Mouse (Mus musculus) kidney, embryonic 14.5 days (tissue): ENCODE measurements at regions not wholly inside any gene's neighbourhood (a gene's known extent, or its start where the extent isn't known, plus 50 kb on each side); places are given as distances from the start of the nearest gene placed in this dataset.
"Not testable (repeated sequence)": the region's sequence is repeated elsewhere in the genome, so short reads cannot be mapped to it uniquely, and the experiment has no call there.

Source experiments
- ATAC-seq: fragments of 200-750 bp; cut with Nextera tagmentation; 2 replicates; pipeline ENCODE4 v1.8.0; 2017; ENCODE audit warnings: moderate number of reproducible peaks, mild to moderate bottlenecking, moderate TSS enrichment, moderate library complexity; ENCODE audit not compliant: low FRiP score, low TSS enrichment
- H3K27ac ChIP-seq: fragments of 300-500 bp; sonication (generic); 2 replicates; pipeline ENCODE4 v1.5.1; 2014; ENCODE audit warnings: low read depth, mild to moderate bottlenecking, low read length, moderate library complexity, mixed read lengths
- H3K27me3 ChIP-seq: fragments of 300-500 bp; sonication (generic); 2 replicates; pipeline ENCODE4 v1.6.1; 2014; ENCODE audit warnings: mild to moderate bottlenecking, low read length; ENCODE audit not compliant: control insufficient read depth, insufficient read depth
- H3K36me3 ChIP-seq: fragments of 300-500 bp; sonication (generic); 2 replicates; pipeline ENCODE4 v1.6.1; 2014; ENCODE audit warnings: low read length, mixed read lengths; ENCODE audit not compliant: control insufficient read depth, insufficient read depth
- H3K4me1 ChIP-seq: fragments of 300-500 bp; sonication (generic); 2 replicates; pipeline ENCODE4 v1.6.1; 2014; ENCODE audit warnings: low read length, mixed read lengths; ENCODE audit not compliant: control insufficient read depth, insufficient read depth
- H3K4me2 ChIP-seq: fragments of 300-500 bp; sonication (generic); replicated peaks from 2 replicates; pipeline ENCODE4 v1.6.1; 2014; ENCODE audit warnings: low read depth, mild to moderate bottlenecking, low read length
- H3K4me3 ChIP-seq: fragments of 300-500 bp; sonication (generic); 2 replicates; pipeline ENCODE4 v1.5.1; 2014; ENCODE audit warnings: mild to moderate bottlenecking, low read length
- H3K9ac ChIP-seq: fragments of 300-500 bp; sonication (generic); 2 replicates; pipeline ENCODE4 v1.6.1; 2014; ENCODE audit warnings: low read depth, mild to moderate bottlenecking, low read length, moderate library complexity
- H3K9me3 ChIP-seq: fragments of 300-500 bp; sonication (generic); 2 replicates; pipeline ENCODE4 v1.6.1; 2016; ENCODE audit warnings: low read length; ENCODE audit not compliant: control insufficient read depth
- WGBS: fragments of 180-500 bp; shearing (Covaris S2); extraction: QIAGEN DNeasy Blood & Tissue Kit; methylation state at CpG from one replicate; pipeline ENCODE4 v1.1.7; 2014; 5-methylcytosine and 5-hydroxymethylcytosine counted together

DNA sequence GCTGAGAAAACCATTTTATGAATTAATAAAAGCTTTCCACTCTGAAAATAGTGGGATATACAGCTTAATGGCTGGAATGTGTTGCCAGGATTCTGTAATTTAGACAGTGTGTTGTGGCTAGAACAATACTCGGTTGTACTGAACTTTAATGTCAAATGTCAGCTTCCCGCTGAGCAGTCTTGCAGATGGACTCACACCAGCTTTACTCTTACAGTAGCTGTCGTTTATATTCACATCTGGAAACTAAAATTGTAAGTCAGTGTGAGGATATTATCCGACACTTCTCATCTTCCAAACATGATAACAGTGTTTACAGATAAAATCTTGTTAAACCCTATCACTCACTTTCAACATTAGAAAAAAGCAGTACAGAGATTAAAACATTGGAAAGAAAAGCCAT, 328.3 kb upstream of the Gje1 start:
- Histone ChIP-seq H3K9ac (no peak overlapping the region), H3K4me1 (no peaks in the 10 kb centered on the region), H3K36me3 (no peaks in the 10 kb centered on the region), H3K4me3 (no peak overlapping the region), H3K27me3 (no peaks in the 10 kb centered on the region), H3K9me3 (no peaks in the 10 kb centered on the region), H3K27ac (no peak overlapping the region), H3K4me2 (no peak overlapping the region)
- no peak for ATAC-seq
- WGBS = 75% methylated on average over 4 of the region's 4 CpGs

DNA sequence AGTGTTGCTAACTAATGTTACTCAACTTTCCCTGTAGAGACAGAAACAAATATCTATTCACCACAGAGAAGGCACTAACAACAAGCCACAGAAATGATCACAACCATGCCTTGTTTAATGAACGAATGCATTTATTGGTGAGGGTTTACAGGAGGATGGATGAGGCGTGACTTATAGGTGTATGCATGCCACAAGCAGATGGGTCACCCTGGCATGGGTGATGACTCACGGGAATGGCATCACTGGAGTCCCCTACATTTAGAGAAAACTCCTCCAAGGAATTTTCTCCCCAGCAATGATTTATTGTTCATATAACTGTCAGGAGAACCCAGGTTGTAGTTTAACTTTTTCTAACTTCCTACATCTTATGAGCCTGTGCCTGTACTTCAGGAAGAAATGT, 319.6 kb upstream of the Gje1 start:
- H3K27me3 ChIP-seq = no peaks in the 10 kb centered on the region
- H3K9ac ChIP-seq = no peak overlapping the region
- ATAC-seq = no peak
- H3K4me2 ChIP-seq = no peak overlapping the region
- no peak overlapping the region for H3K4me3 ChIP-seq
- H3K9me3 ChIP-seq = no peaks in the 10 kb centered on the region
- WGBS = 78% methylated on average over 3 of the region's 3 CpGs
- H3K36me3 ChIP-seq = no peaks in the 10 kb centered on the region
- H3K4me1 ChIP-seq = no peaks in the 10 kb centered on the region
- no peak overlapping the region for H3K27ac ChIP-seq

DNA sequence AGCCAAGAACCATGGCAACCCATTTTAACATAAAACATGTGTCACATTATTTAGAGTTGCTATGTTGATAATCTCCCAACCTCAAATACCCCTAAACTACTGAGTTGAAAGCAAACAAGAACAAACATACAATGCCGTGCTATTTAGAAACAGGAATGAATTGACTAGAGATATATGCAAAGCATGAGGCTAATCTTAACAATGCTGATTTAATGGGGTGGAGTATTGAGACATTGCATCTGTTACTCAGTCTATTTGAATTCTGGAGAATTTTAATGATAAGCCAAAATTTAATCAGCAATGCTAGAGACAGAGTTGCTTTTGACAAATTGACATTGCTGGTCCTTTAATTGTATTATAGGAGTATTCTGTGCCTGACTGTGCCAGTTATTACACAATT, 313.5 kb upstream of the Gje1 start:
- H3K36me3 ChIP-seq = no peaks in the 10 kb centered on the region
- ATAC-seq = no peak
- H3K27ac ChIP-seq = no peak overlapping the region
- WGBS = 80% methylated on average over 1 of the region's 1 CpGs
- no peak overlapping the region for H3K9ac ChIP-seq
- H3K4me2 ChIP-seq = no peak overlapping the region
- no peaks in the 10 kb centered on the region for H3K4me1 ChIP-seq
- H3K4me3 ChIP-seq = no peak overlapping the region
- no peaks in the 10 kb centered on the region for H3K9me3 ChIP-seq
- no peaks in the 10 kb centered on the region for H3K27me3 ChIP-seq

DNA sequence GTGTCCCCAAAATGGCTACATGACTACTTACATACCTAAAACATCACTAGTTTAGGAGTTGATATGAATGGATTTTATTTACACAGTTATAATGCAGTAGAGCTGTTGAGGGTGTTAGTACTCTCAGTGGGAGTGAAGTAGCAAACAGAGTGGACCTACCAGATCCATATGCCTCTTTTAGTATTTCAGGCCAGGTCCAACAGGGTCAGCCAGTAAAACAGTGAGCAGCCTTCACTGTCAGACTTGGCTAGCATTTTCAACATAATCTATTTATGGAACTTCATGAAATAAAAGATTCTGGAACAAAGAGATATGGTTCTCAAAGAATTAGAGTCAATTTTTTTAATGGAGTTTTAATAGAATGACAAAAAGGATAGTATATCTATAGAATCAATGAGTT, 311.1 kb upstream of the Gje1 start:
- H3K4me1 ChIP-seq = no peaks in the 10 kb centered on the region
- H3K4me3 ChIP-seq = no peak overlapping the region
- no peak overlapping the region for H3K4me2 ChIP-seq
- H3K9me3 ChIP-seq = no peaks in the 10 kb centered on the region
- no peaks in the 10 kb centered on the region for H3K27me3 ChIP-seq
- no peak overlapping the region for H3K27ac ChIP-seq
- no peak overlapping the region for H3K9ac ChIP-seq
- ATAC-seq = no peak
- H3K36me3 ChIP-seq = no peaks in the 10 kb centered on the region

DNA sequence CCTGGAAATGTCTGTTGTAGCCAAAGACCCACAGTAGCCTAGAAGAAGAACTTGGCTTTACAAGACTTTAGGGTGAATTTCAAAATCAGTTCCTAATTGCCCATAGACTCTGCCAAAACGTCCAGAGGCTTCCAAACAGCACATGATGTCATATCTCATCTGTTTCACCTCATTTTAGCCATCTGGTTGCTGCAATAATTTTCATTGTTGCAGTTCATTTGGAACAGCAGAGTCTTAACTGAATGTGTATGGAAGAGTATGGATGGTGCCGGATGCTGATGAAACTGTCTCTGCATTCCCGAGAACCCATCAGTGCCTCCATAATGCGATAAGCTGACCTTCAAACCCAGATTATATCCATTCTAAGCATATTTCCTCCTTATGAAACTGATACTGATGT, 295.9 kb upstream of the Gje1 start:
- H3K27me3 ChIP-seq = no peaks in the 10 kb centered on the region

DNA sequence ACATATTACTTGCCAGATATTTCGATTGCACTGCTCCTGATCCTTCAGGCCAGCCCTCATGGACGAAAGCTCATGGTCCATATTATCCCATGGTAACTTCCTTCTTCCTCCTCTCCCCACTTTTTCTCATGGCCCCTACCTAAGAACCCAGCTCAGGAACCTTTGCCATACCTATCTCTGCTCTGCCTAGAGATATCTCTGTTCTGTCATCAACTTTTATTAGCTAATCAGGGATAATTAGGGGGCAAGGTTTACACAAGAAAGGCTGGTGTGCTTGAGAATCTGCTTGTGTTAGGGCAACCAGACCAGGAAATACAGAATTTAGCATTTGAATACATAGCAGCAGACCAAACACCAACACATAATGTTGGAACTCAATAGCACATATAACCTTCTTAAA, 278.4 kb upstream of the Gje1 start:
- no peak for ATAC-seq
- H3K36me3 ChIP-seq = no peaks in the 10 kb centered on the region
- no peak overlapping the region for H3K27ac ChIP-seq
- 73% methylated on average over 2 of the region's 2 CpGs for WGBS
- H3K9me3 ChIP-seq = no peaks in the 10 kb centered on the region
- no peaks in the 10 kb centered on the region for H3K4me1 ChIP-seq
- no peak overlapping the region for H3K4me3 ChIP-seq
- H3K27me3 ChIP-seq = no peaks in the 10 kb centered on the region
- no peak overlapping the region for H3K9ac ChIP-seq
- H3K4me2 ChIP-seq = no peak overlapping the region

More for the DNA sequence above, 295.9 kb upstream of the Gje1 start:
- no peak overlapping the region for H3K9ac ChIP-seq
- WGBS = 82% methylated on average over 4 of the region's 4 CpGs
- no peak overlapping the region for H3K4me3 ChIP-seq
- H3K36me3 ChIP-seq = no peaks in the 10 kb centered on the region
- H3K4me1 ChIP-seq = no peaks in the 10 kb centered on the region
- ATAC-seq = no peak
- H3K4me2 ChIP-seq = no peak overlapping the region
- no peaks in the 10 kb centered on the region for H3K9me3 ChIP-seq
- no peak overlapping the region for H3K27ac ChIP-seq

DNA sequence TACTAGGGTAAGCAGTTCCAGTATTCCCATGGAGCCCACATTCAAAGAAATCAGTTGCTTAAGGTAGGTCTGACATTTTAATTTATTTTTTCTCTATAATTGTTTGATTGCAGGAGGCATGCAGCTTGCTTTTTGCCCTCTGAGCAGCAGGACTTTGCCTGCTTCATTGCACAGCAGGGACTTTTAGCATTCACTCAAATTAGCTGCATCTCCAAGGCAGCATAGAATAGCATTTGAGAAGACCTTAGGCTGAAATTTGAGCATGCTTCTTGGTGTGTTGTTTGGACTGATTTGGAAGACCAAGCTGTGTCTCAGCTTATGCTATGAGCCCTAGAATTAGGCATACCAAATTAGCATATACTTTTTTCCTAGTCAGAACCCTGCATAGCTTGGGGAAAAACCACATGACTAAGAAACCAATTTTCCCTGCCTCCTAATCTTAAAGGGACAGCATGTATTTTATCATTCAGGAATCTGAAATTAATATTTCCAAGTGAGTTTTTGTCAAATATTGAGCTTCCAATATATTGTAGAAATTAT, 271.7 kb upstream of the Gje1 start:
- Histone ChIP-seq H3K4me1 (no peaks in the 10 kb centered on the region), H3K36me3 (no peaks in the 10 kb centered on the region), H3K4me2 (no peak overlapping the region), H3K9ac (no peak overlapping the region), H3K4me3 (no peak overlapping the region), H3K27ac (no peak overlapping the region), H3K9me3 (no peaks in the 10 kb centered on the region), H3K27me3 (no peaks in the 10 kb centered on the region)
- ATAC-seq = no peak

DNA sequence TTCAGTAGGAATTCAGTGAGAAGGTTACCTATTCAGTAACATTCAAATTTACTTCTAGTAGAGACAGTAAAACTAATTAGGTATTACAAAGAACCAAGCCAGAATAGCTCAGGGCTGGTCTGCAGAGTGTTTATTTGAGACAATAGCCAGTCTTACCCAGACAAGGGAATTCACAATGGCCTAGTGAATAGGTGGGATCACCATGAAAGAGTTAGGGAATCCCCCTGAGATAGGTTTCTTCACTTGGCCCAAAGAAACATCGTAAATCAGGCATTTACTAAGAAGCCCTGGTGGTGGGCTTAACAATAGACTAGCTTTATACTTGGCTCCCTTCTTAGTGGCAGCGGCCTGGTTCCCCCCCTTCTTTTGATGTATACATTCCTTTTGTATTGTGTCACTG, 268.6 kb upstream of the Gje1 start:
- not testable (repeated sequence) for H3K27ac ChIP-seq, H3K36me3 ChIP-seq, H3K9ac ChIP-seq, ATAC-seq, H3K4me2 ChIP-seq, H3K9me3 ChIP-seq, H3K4me3 ChIP-seq, H3K4me1 ChIP-seq, H3K27me3 ChIP-seq
- 47% methylated on average over 2 of the region's 2 CpGs for WGBS

DNA sequence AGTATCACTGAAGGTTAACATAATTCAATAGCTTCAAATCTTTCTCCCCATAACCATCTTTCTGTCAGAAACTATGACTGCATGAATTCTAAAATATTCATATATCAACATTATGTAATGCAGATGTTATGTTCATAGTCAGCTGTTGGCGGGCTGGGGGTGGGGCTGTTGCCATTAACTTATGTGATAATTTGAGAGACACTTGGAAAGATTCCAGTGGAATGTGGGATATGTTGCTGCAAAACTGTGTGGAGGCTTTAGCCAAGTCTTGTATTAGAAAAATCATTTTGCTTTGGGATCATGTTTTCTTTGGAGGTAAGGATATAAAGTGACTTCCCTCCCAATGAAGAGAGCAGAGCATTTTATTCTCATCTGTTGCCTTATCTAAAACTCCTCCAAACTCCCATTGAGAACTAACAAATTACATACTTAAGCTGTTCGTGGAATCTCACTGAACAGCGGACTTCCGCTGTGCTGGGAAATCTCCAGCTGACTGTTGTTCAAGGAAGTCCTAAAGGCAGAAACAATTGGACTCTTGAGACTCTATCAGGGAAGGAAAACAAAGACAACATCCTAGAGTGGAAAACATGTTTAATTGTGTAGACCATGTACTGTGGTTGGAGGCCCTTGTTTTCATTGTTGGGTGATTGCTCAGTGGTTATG, 260.2 kb upstream of the Gje1 start:
- WGBS = 64% methylated on average over 4 of the region's 4 CpGs
- H3K9ac ChIP-seq = no peak overlapping the region
- no peaks in the 10 kb centered on the region for H3K36me3 ChIP-seq
- no peaks in the 10 kb centered on the region for H3K9me3 ChIP-seq
- H3K27me3 ChIP-seq = no peaks in the 10 kb centered on the region
- H3K4me1 ChIP-seq = no peaks in the 10 kb centered on the region
- ATAC-seq = peak; percentile 69; the same call in 1 of the 2 replicates
- no peak overlapping the region for H3K4me3 ChIP-seq
- H3K27ac ChIP-seq = peak overlapping the region; percentile 26; the same call in 1 of the 2 replicates
- no peak overlapping the region for H3K4me2 ChIP-seq
